Mouse (Mus musculus) layer of hippocampus, postnatal 36 days (tissue): ENCODE measurements at regions not wholly inside any gene's neighbourhood (a gene's known extent, or its start where the extent isn't known, plus 50 kb on each side); places are given as distances from the start of the nearest gene placed in this dataset.

ENCODE experiments used
- DNase-seq, 2 experiments: peaks; one replicate each; pipeline ENCODE4 v3.0.0; 2022

DNA sequence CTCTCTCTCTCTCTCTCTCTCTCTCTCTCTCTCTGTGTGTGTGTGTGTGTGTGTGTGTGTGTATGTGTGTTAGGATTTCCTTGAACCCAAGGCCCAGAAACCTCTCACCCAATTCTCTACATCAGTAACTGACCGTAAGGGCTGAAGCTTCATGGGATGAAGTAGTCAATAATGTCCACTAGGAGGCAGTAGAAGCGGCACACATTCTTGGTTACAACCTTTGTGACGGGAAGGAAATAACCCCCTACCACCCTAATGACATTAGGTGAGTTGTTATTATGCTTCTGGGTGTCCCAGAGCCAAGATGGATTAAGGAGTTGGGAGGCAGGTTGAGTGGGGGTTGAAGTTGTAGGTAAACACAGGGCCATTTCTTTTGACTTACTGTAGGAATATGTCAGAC is 55.5 kb upstream of the Itprid1 start:
- no peak for DNase-seq

DNA sequence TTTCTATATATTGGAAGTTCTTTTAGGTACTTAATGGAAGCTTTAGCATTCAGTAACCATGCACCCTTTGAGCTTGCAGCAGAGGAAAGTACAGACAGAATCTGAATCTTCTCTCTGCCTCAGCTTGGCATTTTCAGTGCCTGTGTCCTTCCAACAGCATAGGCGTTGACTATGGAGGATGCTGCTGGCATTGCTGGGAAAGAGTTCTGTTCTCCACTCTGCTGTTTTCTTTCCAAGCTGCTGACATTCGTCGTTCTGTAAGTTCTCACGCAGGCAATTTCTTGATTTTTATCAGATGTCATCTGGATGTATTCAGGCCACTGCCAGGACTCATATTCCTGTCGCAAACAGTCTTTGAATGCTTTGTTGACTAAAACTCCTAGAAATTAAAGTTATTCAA is 61.2 kb upstream of the Itprid1 start:
- peak; percentile 9 to 10 for DNase-seq

DNA sequence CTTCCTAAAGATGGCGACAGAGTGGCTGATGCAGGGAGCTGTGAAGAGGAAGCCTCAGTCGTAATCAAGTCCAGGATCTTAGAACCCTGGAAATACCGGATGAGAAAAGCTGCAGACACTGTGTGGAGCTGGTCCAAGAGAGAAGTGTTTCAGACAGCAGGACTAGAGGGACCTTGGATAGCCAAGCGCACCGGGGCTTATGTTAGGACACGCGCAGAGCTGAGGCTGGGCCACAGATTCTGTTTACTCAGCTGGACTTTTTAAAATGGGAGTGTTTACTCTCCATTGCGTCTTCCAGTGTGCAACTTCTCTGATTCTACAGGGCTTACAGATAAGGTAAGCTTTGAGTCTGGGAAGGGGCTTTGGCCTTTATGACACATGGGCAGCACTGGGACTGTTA is 66.4 kb upstream of the Itprid1 start:
- DNase-seq = no peak

DNA sequence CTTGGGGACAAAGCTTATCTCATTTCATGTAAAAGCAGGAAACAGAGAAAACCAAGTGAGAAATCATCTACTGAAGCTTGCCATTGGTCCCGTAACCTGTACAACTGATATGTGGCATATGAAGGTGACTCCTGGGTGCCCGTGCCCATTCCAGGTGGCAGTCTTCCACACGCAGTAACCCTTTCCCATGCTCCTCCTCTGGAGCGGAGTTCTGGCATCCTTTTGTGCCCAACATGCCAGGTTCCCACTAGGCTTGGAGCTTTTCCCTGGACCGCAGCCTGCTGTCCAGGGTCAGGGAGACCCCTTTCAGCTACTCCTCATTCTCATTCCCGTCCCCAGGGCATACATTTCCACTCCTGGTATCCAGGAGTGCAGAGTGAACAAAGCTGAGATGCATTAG is 74.4 kb upstream of the Neurod6 start:
- no peak for DNase-seq

DNA sequence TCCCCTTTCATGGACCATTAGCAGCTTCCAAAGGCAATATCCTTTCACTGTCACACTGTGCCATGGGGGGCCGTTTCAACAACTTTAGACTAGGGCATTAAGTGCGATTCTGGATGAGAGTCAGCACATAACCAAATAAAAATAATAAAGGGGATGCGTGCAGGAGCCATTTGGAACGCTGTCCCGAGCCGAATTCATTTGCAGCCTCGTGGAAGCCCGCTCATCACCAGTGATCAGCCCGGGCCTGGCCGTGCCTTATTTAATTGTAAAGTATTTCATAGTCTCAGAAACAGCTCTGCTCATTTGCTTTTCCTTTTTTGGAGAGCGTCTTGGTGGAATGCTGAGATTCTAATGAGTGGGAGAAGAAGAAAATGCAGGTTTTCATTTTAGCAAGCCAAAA is 69.8 kb upstream of the Neurod6 start:
- DNase-seq = no peak

DNA sequence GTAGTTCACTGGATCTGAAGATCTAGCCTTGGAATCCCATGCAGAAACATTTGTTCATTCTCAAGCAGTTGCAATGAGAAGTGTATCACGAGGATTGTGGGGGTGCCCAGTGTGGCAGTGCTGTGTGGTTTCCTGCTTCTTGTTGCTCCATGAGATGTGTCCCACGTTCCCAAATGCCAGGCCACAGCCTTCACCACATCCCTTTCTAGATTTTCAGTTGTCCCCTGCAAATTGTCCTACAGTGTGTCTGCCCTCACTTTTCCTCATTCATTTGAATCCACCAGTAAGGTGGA is 64.7 kb upstream of the Neurod6 start:
- DNase-seq = no peak

DNA sequence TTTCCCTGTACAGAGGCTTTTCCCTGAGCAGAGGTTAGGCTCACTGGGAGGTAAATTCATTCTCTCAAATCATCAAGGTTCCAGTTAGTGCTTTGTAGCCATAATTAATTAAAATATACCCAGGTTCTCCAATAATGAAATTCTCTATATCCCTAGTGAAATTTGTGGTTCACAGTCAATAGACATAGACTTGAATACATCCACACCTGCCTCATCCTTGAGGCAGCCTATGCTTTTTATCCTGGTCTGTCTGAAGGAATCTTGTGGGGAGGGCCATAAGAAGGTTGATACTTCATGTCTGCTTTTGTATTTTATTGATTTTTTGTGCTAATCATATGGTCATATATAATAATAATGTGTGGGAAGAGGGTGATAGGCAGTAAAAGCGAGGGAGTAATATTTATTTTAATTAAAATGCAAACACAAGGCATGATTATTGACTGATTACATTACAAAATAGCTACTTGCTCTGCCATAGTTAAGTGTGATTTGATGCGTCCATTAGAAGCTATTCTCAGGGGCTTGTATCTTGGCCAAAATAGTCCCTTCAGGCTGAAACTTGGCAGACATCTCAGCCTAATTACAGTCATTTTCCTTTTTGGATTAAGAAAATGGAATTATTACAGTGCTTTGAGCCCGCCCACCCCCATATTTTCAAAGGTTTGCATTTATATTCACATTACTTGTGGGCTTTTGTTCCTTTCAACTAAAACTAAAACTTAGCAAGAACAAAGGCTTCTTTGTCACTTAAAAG is 64.2 kb upstream of the Neurod6 start:
- DNase-seq = no peak

DNA sequence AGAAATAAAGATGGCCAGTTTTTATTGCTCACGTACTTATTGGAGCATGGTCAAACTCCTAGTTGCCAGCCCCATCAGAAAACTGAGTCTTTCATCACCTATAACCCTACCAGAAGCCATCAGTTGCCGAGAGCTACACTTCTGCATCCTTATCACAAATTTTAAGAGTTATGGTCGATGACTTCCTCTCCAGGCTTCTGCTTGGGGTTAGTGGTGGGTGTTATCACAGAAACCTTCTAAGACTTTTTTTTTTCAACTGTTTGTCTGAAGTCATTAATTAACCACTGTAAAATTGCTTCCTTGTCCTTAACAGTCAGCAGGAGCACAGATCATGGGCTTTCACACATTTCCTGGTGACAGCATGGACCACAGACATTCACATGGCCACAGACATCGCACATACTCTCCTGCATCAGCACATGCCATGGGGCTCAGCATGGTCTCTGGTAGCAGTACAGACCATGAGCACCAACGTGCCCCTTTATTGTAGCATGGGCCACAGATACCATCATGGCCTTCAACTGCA is 50.3 kb upstream of the Neurod6 start:
- DNase-seq = no peak
